Mouse (Mus musculus): ENCODE data around the gene Gtpbp3. TPM values are rescaled to one million over a fixed set of nuclear protein-coding genes. Genes with fewer than 3 reads are reported as not detected.

The Gtpbp3 gene
- polyA plus RNA-seq, 1 experiment from 2014 or later, result 9.5 TPM

DNA sequence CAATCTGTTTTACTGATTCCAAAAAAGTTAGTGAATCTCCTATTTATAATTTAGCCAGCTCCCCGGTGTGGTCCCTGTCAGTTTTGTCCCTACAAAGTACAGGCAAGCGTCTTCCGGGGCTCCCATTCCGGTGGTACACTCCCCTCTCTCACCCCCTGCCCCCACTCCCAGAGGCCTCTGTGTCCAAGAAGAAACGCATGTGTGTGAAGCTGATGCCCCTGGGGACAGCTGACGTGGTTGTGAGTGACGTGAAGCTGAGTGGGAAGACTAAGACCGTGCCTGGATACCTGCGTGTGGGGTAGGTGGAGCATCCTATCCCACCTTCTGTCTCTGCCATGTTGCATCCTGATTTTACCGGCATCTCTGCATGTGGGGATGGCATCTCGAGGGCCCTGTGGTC, 57.1 kb downstream of the Gtpbp3 start:
- H3K4me2 ChIP-seq, result no peak overlapping the region
- no peaks in the 10 kb centered on the region for H3K27me3 ChIP-seq (replicated peaks; ENCODE audit: control insufficient read depth, insufficient read depth, low read length)
- whole genome bisulfite sequencing, result 88% methylated on average over 11 of the region's 11 CpGs
- H3K36me3 ChIP-seq (ENCODE audit: control insufficient read depth, insufficient read depth, low read length), result peaks cover 18% of the 10 kb centered on the region
- no peak overlapping the region for H3K4me3 ChIP-seq (ENCODE audit: low read depth, low read length)
- H3K27ac ChIP-seq (ENCODE audit: low read depth, low read length), result no peak overlapping the region
- no peak for ATAC-seq (replicated peaks; ENCODE audit: low FRiP score)
- peaks cover 9% of the 10 kb centered on the region for H3K4me1 ChIP-seq (replicated peaks; ENCODE audit: control insufficient read depth, insufficient read depth, low read length)
- H3K9me3 ChIP-seq (ENCODE audit: control insufficient read depth, low read length), result no peaks in the 10 kb centered on the region
- no peak for DNase-seq (ENCODE audit: low spot score)
- no peak overlapping the region for H3K9ac ChIP-seq (ENCODE audit: low read depth, low read length)

DNA sequence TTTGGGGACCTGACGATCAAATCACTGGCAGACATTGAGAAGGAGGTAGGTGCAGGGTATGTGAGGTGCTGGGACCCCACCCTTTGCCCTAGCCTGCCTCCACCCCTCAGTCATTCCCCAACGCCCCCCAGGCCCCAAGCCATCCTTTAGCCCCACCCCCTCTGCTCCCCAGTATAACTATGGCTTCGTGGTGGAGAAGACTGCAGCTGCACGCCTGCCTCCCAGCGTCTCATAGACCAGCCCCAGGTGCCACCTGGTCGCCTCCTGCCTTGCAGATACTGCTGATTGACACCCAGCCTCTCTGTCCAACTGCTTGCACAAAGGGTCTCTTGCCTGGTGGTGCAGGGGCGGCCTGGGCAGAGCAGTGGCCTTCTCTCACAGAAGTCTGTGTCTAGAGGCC, 59.7 kb downstream of the Gtpbp3 start:
- DNase-seq (ENCODE audit: low spot score) (no peak), ATAC-seq (replicated peaks; ENCODE audit: low FRiP score) (no peak)
- Histone ChIP-seq H3K9ac (ENCODE audit: low read depth, low read length) (no peak overlapping the region), H3K4me3 (ENCODE audit: low read depth, low read length) (no peak overlapping the region), H3K4me2 (no peak overlapping the region), H3K27me3 (replicated peaks; ENCODE audit: control insufficient read depth, insufficient read depth, low read length) (no peaks in the 10 kb centered on the region), H3K27ac (ENCODE audit: low read depth, low read length) (no peak overlapping the region), H3K4me1 (replicated peaks; ENCODE audit: control insufficient read depth, insufficient read depth, low read length) (peaks cover 9% of the 10 kb centered on the region), H3K9me3 (ENCODE audit: control insufficient read depth, low read length) (no peaks in the 10 kb centered on the region), H3K36me3 (ENCODE audit: control insufficient read depth, insufficient read depth, low read length) (peaks cover 18% of the 10 kb centered on the region)
- 81% methylated on average over 7 of the region's 7 CpGs for WGBS

Other genes starting within 250 kb of the Gtpbp3 start
- 19.0 and 20.2 TPM in 2 replicates for gene Myo9b, start 215.4 kb upstream of the Gtpbp3 start, polyA plus RNA-seq (2014; fragmentation: Nextera tagmentation; extraction: Ambion mirVana)
- 73.3 and 77.0 TPM in 2 replicates for gene Haus8, start 215.2 kb upstream of the Gtpbp3 start, polyA plus RNA-seq (2014; fragmentation: Nextera tagmentation; extraction: Ambion mirVana)
- gene Use1, start 121.3 kb upstream of the Gtpbp3 start, polyA plus RNA-seq (2014; fragmentation: Nextera tagmentation; extraction: Ambion mirVana), result 86.9 and 97.8 TPM in 2 replicates
- gene Ocel1, start 116.8 kb upstream of the Gtpbp3 start, polyA plus RNA-seq (2014; fragmentation: Nextera tagmentation; extraction: Ambion mirVana), result 5.8 and 6.9 TPM in 2 replicates
- gene Nr2f6, start 106.1 kb upstream of the Gtpbp3 start, polyA plus RNA-seq (2014; fragmentation: Nextera tagmentation; extraction: Ambion mirVana), result 43.7 and 44.6 TPM in 2 replicates
- gene Ushbp1, start 92.3 kb upstream of the Gtpbp3 start, polyA plus RNA-seq (2014; fragmentation: Nextera tagmentation; extraction: Ambion mirVana), result 6.6 and 6.7 TPM in 2 replicates
- gene Babam1, start 91.2 kb upstream of the Gtpbp3 start, polyA plus RNA-seq (2014; fragmentation: Nextera tagmentation; extraction: Ambion mirVana), result 102 and 111 TPM in 2 replicates
- 43.9 and 52.9 TPM in 2 replicates for gene Ankle1, start 82.1 kb upstream of the Gtpbp3 start, polyA plus RNA-seq (2014; fragmentation: Nextera tagmentation; extraction: Ambion mirVana)
- gene Abhd8, start 24.4 kb upstream of the Gtpbp3 start, polyA plus RNA-seq (2014; fragmentation: Nextera tagmentation; extraction: Ambion mirVana), result 20.6 and 21.4 TPM in 2 replicates
- gene Mrpl34, start 23.1 kb upstream of the Gtpbp3 start, polyA plus RNA-seq (2014; fragmentation: Nextera tagmentation; extraction: Ambion mirVana), result 215 and 229 TPM in 2 replicates
- 94.1 and 98.2 TPM in 2 replicates for gene Dda1, start 18.9 kb upstream of the Gtpbp3 start, polyA plus RNA-seq (2014; fragmentation: Nextera tagmentation; extraction: Ambion mirVana)
- 0.60 and 0.96 TPM in 2 replicates for gene Ano8, start 2.1 kb upstream of the Gtpbp3 start, polyA plus RNA-seq (2014; fragmentation: Nextera tagmentation; extraction: Ambion mirVana)
- 56.0 and 57.3 TPM in 2 replicates for gene Plvap, start 23.6 kb downstream of the Gtpbp3 start, polyA plus RNA-seq (2014; fragmentation: Nextera tagmentation; extraction: Ambion mirVana)
- gene Ccdc194, start 37.6 kb downstream of the Gtpbp3 start, polyA plus RNA-seq (2014; fragmentation: Nextera tagmentation; extraction: Ambion mirVana), result 0.16 and 0.44 TPM in 2 replicates
- gene Bst2, start 49.4 kb downstream of the Gtpbp3 start, polyA plus RNA-seq (2014; fragmentation: Nextera tagmentation; extraction: Ambion mirVana), result 21.9 and 24.0 TPM in 2 replicates
- gene Mvb12a, start 54.8 kb downstream of the Gtpbp3 start, polyA plus RNA-seq (2014; fragmentation: Nextera tagmentation; extraction: Ambion mirVana), result 68.1 and 71.0 TPM in 2 replicates
- gene Tmem221, start 70.8 kb downstream of the Gtpbp3 start, polyA plus RNA-seq (2014; fragmentation: Nextera tagmentation; extraction: Ambion mirVana), result 0.53 and 1.1 TPM in 2 replicates
- 0.23 and 0.30 TPM in 2 replicates for gene Nxnl1, start 78.5 kb downstream of the Gtpbp3 start, polyA plus RNA-seq (2014; fragmentation: Nextera tagmentation; extraction: Ambion mirVana)
- 6.2 and 7.0 TPM in 2 replicates for gene Slc27a1, start 80.8 kb downstream of the Gtpbp3 start, polyA plus RNA-seq (2014; fragmentation: Nextera tagmentation; extraction: Ambion mirVana)
- gene Pgls, start 104.1 kb downstream of the Gtpbp3 start, polyA plus RNA-seq (2014; fragmentation: Nextera tagmentation; extraction: Ambion mirVana), result 200 TPM in 2 replicates
- 0.88 and 3.8 TPM in 2 replicates for gene Fam129c, start 109.5 kb downstream of the Gtpbp3 start, polyA plus RNA-seq (2014; fragmentation: Nextera tagmentation; extraction: Ambion mirVana)
- 45.2 and 45.4 TPM in 2 replicates for gene Colgalt1, start 122.9 kb downstream of the Gtpbp3 start, polyA plus RNA-seq (2014; fragmentation: Nextera tagmentation; extraction: Ambion mirVana)
- gene Unc13a, start 183.7 kb downstream of the Gtpbp3 start, polyA plus RNA-seq (2014; fragmentation: Nextera tagmentation; extraction: Ambion mirVana), result 0.41 and 0.45 TPM in 2 replicates
- gene Jak3, start 188.2 kb downstream of the Gtpbp3 start, polyA plus RNA-seq (2014; fragmentation: Nextera tagmentation; extraction: Ambion mirVana), result 10.1 and 11.0 TPM in 2 replicates
- gene Insl3, start 201.1 kb downstream of the Gtpbp3 start, polyA plus RNA-seq (2014; fragmentation: Nextera tagmentation; extraction: Ambion mirVana), result 1.3 and 2.0 TPM in 2 replicates
- gene B3gnt3, start 213.7 kb downstream of the Gtpbp3 start, polyA plus RNA-seq (2014; fragmentation: Nextera tagmentation; extraction: Ambion mirVana), result 2.1 and 2.9 TPM in 2 replicates
- 20.8 and 21.1 TPM in 2 replicates for gene Fcho1, start 237.6 kb downstream of the Gtpbp3 start, polyA plus RNA-seq (2014; fragmentation: Nextera tagmentation; extraction: Ambion mirVana)